Mouse (Mus musculus): ENCODE measurements around the gene Cdk5r2. TPM values are rescaled to one million over a fixed set of nuclear protein-coding genes. Genes with fewer than 3 reads are reported as not detected.

Gene Cdk5r2
- total RNA-seq, 1 experiment from 2014 or later: 4.1 TPM

- no peak for DNase-seq
Observed at GRCm38 (mm10) chr1:74851001-74851775, 3.5 kb upstream of the Cdk5r2 start.

GRCm38 (mm10) chr1:74855156-74855555 lies 422 bp downstream of the Cdk5r2 start:
- peak; percentile 16 for DNase-seq

- peak; percentile 11 for DNase-seq
Observed at GRCm38 (mm10) chr1:74855651-74856438, 1.1 kb downstream of the Cdk5r2 start.

GRCm38 (mm10) chr1:74856439-74856720 lies 1.6 kb downstream of the Cdk5r2 start:
- no peak for DNase-seq

- DNase-seq: no peak
Observed at GRCm38 (mm10) chr1:74856791-74857190, 2.1 kb downstream of the Cdk5r2 start.

- DNase-seq: peak; percentile 27
Observed at GRCm38 (mm10) chr1:74857201-74857600, 2.5 kb downstream of the Cdk5r2 start.

GRCm38 (mm10) chr1:74857677-74858076 lies 2.9 kb downstream of the Cdk5r2 start:
- DNase-seq: no peak

- DNase-seq: peak; percentile 88
Observed at GRCm38 (mm10) chr1:74858171-74858719, 3.5 kb downstream of the Cdk5r2 start.

- DNase-seq: no peak
Observed at GRCm38 (mm10) chr1:74858805-74859204, 4.1 kb downstream of the Cdk5r2 start.

- no peak for DNase-seq
Observed at GRCm38 (mm10) chr1:74859223-74859984, 4.7 kb downstream of the Cdk5r2 start.

GRCm38 (mm10) chr1:74861783-74862182 lies 7.0 kb downstream of the Cdk5r2 start:
- no peak for DNase-seq

GRCm38 (mm10) chr1:74872218-74872617 lies 17.5 kb downstream of the Cdk5r2 start:
- no peak for DNase-seq

GRCm38 (mm10) chr1:74877199-74877598 lies 22.5 kb downstream of the Cdk5r2 start:
- no peak for DNase-seq

- DNase-seq: peak; percentile 78
Observed at GRCm38 (mm10) chr1:74880785-74881360, 26.1 kb downstream of the Cdk5r2 start.

GRCm38 (mm10) chr1:74882055-74882734 lies 27.5 kb downstream of the Cdk5r2 start:
- peak; percentile 34 for DNase-seq

GRCm38 (mm10) chr1:74882828-74883227 lies 28.1 kb downstream of the Cdk5r2 start:
- DNase-seq: no peak

GRCm38 (mm10) chr1:74883441-74883840 lies 28.7 kb downstream of the Cdk5r2 start:
- DNase-seq: no peak

- peak; percentile 7 for DNase-seq
Observed at GRCm38 (mm10) chr1:74884196-74885141, 29.7 kb downstream of the Cdk5r2 start.

GRCm38 (mm10) chr1:74885369-74886042 lies 30.8 kb downstream of the Cdk5r2 start, which contains the start of gene Fev:
Gene Fev, minus strand, starts transcription at chr1:74885419.
- no peak for DNase-seq

- DNase-seq: peak; percentile 68
Observed at GRCm38 (mm10) chr1:74891513-74891912, 36.8 kb downstream of the Cdk5r2 start.
